Mouse (Mus musculus): ENCODE measurements around the gene Slco2a1.

- no peak for TF ChIP-seq CTCF (IDR thresholded peaks at IDR 0.05; ENCODE audit: low read depth)
- TF ChIP-seq EP300 (IDR thresholded peaks at IDR 0.05; ENCODE audit: low read depth) = no peak
Observed at GRCm38 (mm10) chr9:103118651-103119275, 130.3 kb downstream of the Slco2a1 start.

Data from liver, postnatal 0 days (tissue).